Mouse (Mus musculus) forebrain, embryonic 11.5 days (tissue): ENCODE results near the gene Myh9. TPM values are rescaled to one million over a fixed set of nuclear protein-coding genes. Genes with fewer than 3 reads are reported as not detected.

Experiments used
- ATAC-seq: fragments of 200-750 bp; cut with Nextera tagmentation; replicated peaks from 2 replicates; pipeline ENCODE4 v1.8.0; 2017; ENCODE audit warnings: moderate TSS enrichment; ENCODE audit not compliant: low FRiP score
- DNase-seq: peaks from one replicate; pipeline ENCODE4 v3.0.0-alpha.2; 2017; ENCODE audit warnings: low spot score
- H3K27ac ChIP-seq: fragments of 300-500 bp; sonication (generic); 2 replicates; pipeline ENCODE4 v1.5.1; 2014; ENCODE audit warnings: low read depth, low read length
- H3K27me3 ChIP-seq: fragments of 300-500 bp; sonication (generic); 2 replicates; pipeline ENCODE4 v1.6.1; 2014; ENCODE audit warnings: mild to moderate bottlenecking, low read length, mixed read lengths; ENCODE audit not compliant: control insufficient read depth, insufficient read depth
- H3K36me3 ChIP-seq: fragments of 300-500 bp; sonication (generic); 2 replicates; pipeline ENCODE4 v1.6.1; 2014; ENCODE audit warnings: mild to moderate bottlenecking, low read length, moderate library complexity, mixed read lengths; ENCODE audit not compliant: control insufficient read depth, insufficient read depth
- H3K4me1 ChIP-seq: fragments of 300-500 bp; sonication (generic); replicated peaks from 2 replicates; pipeline ENCODE4 v1.6.1; 2014; ENCODE audit warnings: low read length, mixed read lengths; ENCODE audit not compliant: control insufficient read depth, insufficient read depth
- H3K4me2 ChIP-seq: fragments of 300-500 bp; sonication (generic); 2 replicates; pipeline ENCODE4 v1.6.1; 2014; ENCODE audit warnings: low read depth, mild to moderate bottlenecking, low read length, moderate library complexity, mixed read lengths; ENCODE audit not compliant: severe bottlenecking
- H3K4me3 ChIP-seq: fragments of 300-500 bp; sonication (generic); 2 replicates; pipeline ENCODE4 v1.5.1; 2014; ENCODE audit warnings: low read depth, low read length
- H3K9ac ChIP-seq: fragments of 300-500 bp; sonication (generic); 2 replicates; pipeline ENCODE4 v1.6.1; 2014; ENCODE audit warnings: low read length
- H3K9me3 ChIP-seq: fragments of 300-500 bp; sonication (generic); 2 replicates; pipeline ENCODE4 v1.6.1; 2016; ENCODE audit warnings: low read length, mixed read lengths; ENCODE audit not compliant: control insufficient read depth
- WGBS: fragments of 180-500 bp; shearing (Covaris S2); extraction: QIAGEN DNeasy Blood & Tissue Kit; methylation state at CpG from one replicate; pipeline ENCODE4 v1.1.7; 2014; 5-methylcytosine and 5-hydroxymethylcytosine counted together
- polyA plus RNA-seq: library from polyadenylated mRNA; unstranded; fragments of >200 nt; fragmentation: Nextera tagmentation; extraction: Ambion mirVana; gene quantifications from 2 replicates; pipeline ENCODE4 v1.2.1, GENCODE M21; 2014

Gene Myh9
- polyA plus RNA-seq, 1 experiment from 2014 or later: 37.4 TPM

GRCm38 (mm10) chr15:77835930-77836653 lies 5.9 kb downstream of the Myh9 start:
- Histone ChIP-seq H3K9ac (no peak overlapping the region), H3K4me2 (no peak overlapping the region), H3K4me1 (peaks cover 18% of the 10 kb centered on the region; the same call in 1 of the 2 replicates)

DNA sequence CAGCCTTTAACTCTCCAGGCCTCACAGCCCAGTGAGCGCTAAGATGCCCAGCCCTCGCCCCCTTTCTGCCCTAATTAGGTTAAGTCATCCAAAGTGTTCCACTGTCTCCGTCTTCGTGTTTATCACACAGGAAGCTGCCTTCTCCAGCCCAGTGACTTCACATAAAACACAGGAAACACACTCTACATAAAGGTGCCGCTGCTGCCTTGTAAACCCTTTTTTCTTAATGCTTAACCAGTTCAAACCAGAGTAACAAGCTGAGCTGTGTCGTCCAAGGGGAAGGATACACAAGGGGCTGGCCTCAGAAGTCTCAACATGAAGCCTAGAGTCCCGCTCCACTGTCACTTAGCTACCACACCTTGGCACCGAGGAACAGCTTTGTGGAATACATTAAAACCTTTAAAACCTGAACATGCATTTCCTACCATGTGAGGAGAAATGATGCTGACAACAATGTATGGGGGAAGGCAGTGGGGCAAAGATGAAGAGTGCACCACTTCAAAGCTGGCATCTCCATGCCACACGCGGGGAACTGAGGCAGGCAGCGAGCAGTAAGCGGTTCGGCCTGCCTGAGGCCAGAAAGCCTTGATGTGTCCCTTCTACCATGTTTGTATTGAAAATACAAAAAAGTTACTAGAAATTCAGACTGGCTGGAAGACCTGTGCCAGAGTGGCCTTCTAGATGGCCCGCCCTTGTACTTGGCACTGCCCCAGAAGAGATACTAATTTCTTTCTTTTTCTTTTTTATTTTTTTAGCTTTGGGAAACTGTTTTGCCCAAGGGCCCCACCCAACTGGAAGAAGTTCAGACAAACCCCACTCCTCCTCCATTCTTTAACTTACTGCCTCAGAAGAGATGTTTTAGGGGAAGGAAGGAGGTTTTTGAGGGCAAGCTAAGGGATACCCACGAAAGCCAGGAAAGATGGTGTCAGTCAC lies 7.4 kb downstream of the Myh9 start:
- ATAC-seq: no peak
- Histone ChIP-seq H3K36me3 (no peaks in the 10 kb centered on the region), H3K4me2 (no peak overlapping the region), H3K9ac (no peak overlapping the region), H3K27ac (no peak overlapping the region), H3K27me3 (no peaks in the 10 kb centered on the region), H3K4me3 (no peak overlapping the region), H3K4me1 (peaks cover 16% of the 10 kb centered on the region; the same call in 1 of the 2 replicates), H3K9me3 (no peaks in the 10 kb centered on the region)
- 80% methylated on average over 15 of the region's 15 CpGs for WGBS
- DNase-seq: no peak

More at GRCm38 (mm10) chr15:77835930-77836653, 5.9 kb downstream of the Myh9 start:
- 63% methylated on average over 9 of the region's 9 CpGs for WGBS
- no peaks in the 10 kb centered on the region for H3K27me3 ChIP-seq
- no peaks in the 10 kb centered on the region for H3K9me3 ChIP-seq
- H3K4me3 ChIP-seq: no peak overlapping the region
- no peak for ATAC-seq
- no peak for DNase-seq
- H3K27ac ChIP-seq: no peak overlapping the region
- no peaks in the 10 kb centered on the region for H3K36me3 ChIP-seq

DNA sequence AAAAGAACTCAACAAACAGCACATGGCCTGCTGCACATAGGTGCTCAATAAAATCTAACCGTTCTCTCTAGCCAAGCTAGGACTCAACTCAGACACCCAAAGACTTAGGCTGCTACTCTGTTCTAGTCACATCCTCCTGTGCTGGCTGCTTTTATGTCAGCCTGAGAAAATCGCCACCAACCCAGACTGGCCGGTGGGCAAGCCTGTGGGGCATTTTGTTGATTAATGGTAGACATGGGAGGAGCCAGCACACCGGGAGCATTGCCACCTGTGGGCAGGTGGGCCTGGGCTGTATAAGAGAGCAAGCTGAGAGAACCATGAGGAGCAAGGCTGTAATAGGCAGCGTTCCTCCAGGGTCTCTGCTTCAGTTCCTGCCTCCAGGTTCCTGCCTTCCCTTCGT lies 8.2 kb downstream of the Myh9 start:
- Histone ChIP-seq H3K9me3 (no peaks in the 10 kb centered on the region), H3K4me2 (no peak overlapping the region), H3K4me1 (peaks cover 12% of the 10 kb centered on the region; the same call in 1 of the 2 replicates), H3K4me3 (no peak overlapping the region), H3K9ac (no peak overlapping the region), H3K36me3 (no peaks in the 10 kb centered on the region), H3K27ac (no peak overlapping the region), H3K27me3 (no peaks in the 10 kb centered on the region)
- WGBS: 88% methylated on average over 6 of the region's 6 CpGs
- ATAC-seq (no peak), DNase-seq (no peak)

- Histone ChIP-seq H3K36me3 (no peaks in the 10 kb centered on the region), H3K27ac (no peak overlapping the region), H3K4me2 (no peak overlapping the region), H3K27me3 (no peaks in the 10 kb centered on the region), H3K9ac (no peak overlapping the region), H3K4me1 (peaks cover 6% of the 10 kb centered on the region; the same call in 1 of the 2 replicates), H3K4me3 (no peak overlapping the region), H3K9me3 (no peaks in the 10 kb centered on the region)
- DNase-seq (no peak), ATAC-seq (no peak)
Measured at GRCm38 (mm10) chr15:77833083-77833482, 8.9 kb downstream of the Myh9 start.

GRCm38 (mm10) chr15:77832458-77832904 lies 9.5 kb downstream of the Myh9 start:
- no peak for ATAC-seq
- H3K27ac ChIP-seq: no peak overlapping the region
- H3K4me1 ChIP-seq: peaks cover 11% of the 10 kb centered on the region; the same call in 1 of the 2 replicates
- no peaks in the 10 kb centered on the region for H3K9me3 ChIP-seq
- no peak for DNase-seq
- H3K4me2 ChIP-seq: no peak overlapping the region
- WGBS: 83% methylated on average over 7 of the region's 7 CpGs
- H3K27me3 ChIP-seq: no peaks in the 10 kb centered on the region
- H3K9ac ChIP-seq: no peak overlapping the region
- H3K4me3 ChIP-seq: no peak overlapping the region
- no peaks in the 10 kb centered on the region for H3K36me3 ChIP-seq

- Histone ChIP-seq H3K4me1 (peaks cover 15% of the 10 kb centered on the region; the same call in 1 of the 2 replicates), H3K9me3 (no peaks in the 10 kb centered on the region), H3K36me3 (no peaks in the 10 kb centered on the region), H3K27me3 (no peaks in the 10 kb centered on the region), H3K4me2 (no peak overlapping the region), H3K27ac (no peak overlapping the region), H3K9ac (no peak overlapping the region), H3K4me3 (no peak overlapping the region)
- ATAC-seq (no peak), DNase-seq (no peak)
- 93% methylated on average over 8 of the region's 8 CpGs for WGBS
Measured at GRCm38 (mm10) chr15:77831754-77832457, 10.1 kb downstream of the Myh9 start.

DNA sequence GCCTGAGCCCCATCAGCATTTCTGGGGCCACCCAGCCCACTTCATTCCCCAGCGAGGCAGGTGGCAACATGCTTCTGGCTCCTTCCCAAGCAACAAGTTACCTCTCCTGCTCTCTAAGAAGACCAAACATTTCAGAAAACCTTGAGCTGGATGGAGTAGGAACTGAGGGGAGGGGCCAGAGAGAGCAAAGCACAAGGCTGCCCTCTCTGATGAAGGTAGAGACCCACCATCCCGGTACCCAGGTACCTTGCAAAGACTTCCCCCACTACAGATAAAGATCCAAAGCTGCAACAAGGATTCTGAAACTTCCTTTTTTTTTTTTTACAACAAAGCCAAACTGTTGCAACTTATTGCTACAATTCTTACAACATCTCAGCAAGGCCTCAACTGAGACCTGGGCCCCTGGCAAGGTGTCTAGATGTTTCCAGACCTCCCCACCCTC lies 10.8 kb downstream of the Myh9 start:
- WGBS: 95% methylated on average over 2 of the region's 2 CpGs
- H3K36me3 ChIP-seq: no peaks in the 10 kb centered on the region

GRCm38 (mm10) chr15:77830481-77831137 lies 11.4 kb downstream of the Myh9 start:
- Histone ChIP-seq H3K36me3 (no peaks in the 10 kb centered on the region), H3K9me3 (no peaks in the 10 kb centered on the region), H3K4me1 (peaks cover 13% of the 10 kb centered on the region; the same call in 1 of the 2 replicates), H3K9ac (no peak overlapping the region), H3K27me3 (no peaks in the 10 kb centered on the region), H3K4me3 (no peak overlapping the region), H3K4me2 (no peak overlapping the region), H3K27ac (no peak overlapping the region)
- DNase-seq: no peak
- no peak for ATAC-seq
- WGBS: 88% methylated on average over 5 of the region's 5 CpGs

More for the DNA sequence above, 10.8 kb downstream of the Myh9 start:
- no peak overlapping the region for H3K27ac ChIP-seq
- H3K27me3 ChIP-seq: no peaks in the 10 kb centered on the region
- H3K4me1 ChIP-seq: peaks cover 13% of the 10 kb centered on the region; the same call in 1 of the 2 replicates
- no peak overlapping the region for H3K4me2 ChIP-seq
- no peak overlapping the region for H3K9ac ChIP-seq
- DNase-seq (no peak), ATAC-seq (no peak)
- H3K9me3 ChIP-seq: no peaks in the 10 kb centered on the region
- no peak overlapping the region for H3K4me3 ChIP-seq
